Mouse (Mus musculus): ENCODE measurements around the gene Limd2.

Limd2 gene

DNA sequence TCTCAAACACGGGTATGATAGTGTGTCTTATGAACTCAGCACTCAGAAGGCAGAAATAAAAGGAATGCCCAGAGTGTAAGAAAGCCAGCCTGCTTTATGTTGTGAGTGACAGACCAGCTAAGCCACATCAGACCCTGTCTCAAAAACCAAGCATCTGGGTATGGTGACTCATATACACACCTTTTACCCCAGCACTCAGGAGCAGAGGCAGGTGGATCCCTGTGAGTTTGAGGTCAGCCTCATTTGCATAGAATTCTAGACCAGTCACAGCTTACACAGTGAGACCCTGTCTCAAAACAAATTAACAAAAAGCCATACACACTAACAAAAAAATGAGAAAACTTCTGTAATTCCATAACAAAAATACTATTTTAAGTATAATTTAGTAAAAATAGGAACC, 34.8 kb downstream of the Limd2 start:
- DNase-seq (ENCODE audit: low spot score): no peak

DNA sequence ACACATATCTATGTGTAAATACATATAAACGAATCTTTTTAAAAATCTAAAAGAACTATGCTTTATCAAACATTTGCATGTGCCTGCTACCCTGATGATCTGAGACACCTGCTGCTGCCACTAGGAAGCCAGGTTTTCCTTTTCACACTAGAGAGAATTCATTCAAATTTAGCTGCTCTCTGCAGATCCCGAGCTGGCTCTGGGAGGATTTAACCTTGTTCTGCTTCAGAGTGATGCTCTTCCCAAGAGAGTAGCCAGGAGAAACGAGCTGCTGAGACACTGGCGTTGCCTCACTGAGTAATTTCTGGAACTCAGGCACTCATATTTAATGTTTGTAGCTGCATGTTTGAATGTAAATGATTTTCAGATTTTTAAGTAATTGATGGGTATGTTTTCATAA, 35.9 kb downstream of the Limd2 start:
- no peak for DNase-seq (ENCODE audit: low spot score)

DNA sequence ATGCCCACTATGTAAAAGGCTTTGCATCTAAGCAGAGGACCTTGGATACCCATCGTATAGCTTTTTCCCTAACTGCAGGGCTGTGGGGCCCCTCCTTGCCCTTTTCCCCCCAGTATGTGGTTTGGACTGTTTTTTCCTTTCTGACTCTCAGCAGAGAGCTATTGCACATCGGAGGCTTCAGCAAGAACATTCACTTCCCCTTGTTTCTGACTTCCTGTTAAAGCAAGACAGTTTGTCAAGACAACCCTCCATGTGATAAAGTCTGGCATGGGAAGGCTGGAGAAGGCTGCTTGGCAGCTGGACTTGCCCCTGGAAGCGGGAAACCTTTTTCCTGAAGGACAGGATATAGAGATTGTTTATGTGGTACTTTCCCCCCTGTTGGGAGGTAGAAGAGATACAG, 37.9 kb downstream of the Limd2 start:
- no peak for DNase-seq (ENCODE audit: low spot score)

DNA sequence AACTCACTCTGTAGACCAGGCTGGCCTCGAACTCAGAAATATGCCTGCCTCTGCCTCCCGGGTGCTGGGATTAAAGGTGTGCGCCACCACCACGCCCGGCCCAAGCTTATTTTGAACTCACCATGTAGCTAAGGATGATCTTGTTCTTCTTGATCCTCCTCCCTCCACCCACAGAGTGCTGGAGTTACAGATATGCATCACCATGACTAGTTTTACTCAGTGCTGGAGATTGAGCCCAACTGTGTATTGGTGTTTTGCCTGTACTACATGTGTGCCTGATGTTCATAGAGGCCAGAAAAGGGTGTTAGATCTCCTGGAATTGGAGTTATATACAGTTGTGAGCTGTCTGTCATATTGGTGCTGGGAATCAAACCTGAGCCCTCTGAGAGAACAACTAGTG, 38.4 kb downstream of the Limd2 start:
- DNase-seq (ENCODE audit: low spot score): no peak

DNA sequence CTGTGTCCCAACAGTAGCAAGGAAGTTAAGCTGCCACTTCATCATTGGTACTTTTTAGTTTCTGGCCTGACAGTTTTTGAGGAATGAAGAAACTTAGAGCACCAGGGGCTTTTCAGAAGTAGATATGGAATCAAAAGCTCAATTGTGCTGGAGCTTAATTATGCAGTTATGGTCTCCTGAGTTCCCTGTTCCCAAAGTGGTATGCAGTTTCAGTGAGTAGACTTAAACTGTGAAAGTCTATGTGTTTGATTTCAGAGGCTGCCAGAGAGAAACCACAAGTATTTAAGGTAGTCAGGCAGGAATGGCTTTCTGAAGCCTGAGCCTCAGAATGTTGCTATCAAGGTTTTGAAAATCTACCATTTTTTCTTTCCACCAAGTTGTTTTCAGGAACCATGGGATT, 49.0 kb downstream of the Limd2 start:
- DNase-seq (ENCODE audit: low spot score): no peak

Measured in retina, embryonic 14.5 days (tissue).